Mouse (Mus musculus) 416B (cell line): ENCODE measurements at regions not wholly inside any gene's neighbourhood (a gene's known extent, or its start where the extent isn't known, plus 50 kb on each side); places are given as distances from the start of the nearest gene placed in this dataset.

Experiments
- DNase-seq: peaks from one replicate; pipeline ENCODE4 v3.0.0; 2011; ENCODE audit warnings: low read depth

GRCm38 (mm10) chr12:51018185-51018584 lies 329.7 kb upstream of the G2e3 start:
- DNase-seq: no peak

- DNase-seq: no peak
Measured at GRCm38 (mm10) chr12:51016081-51016480, 331.8 kb upstream of the G2e3 start.

- no peak for DNase-seq
Measured at GRCm38 (mm10) chr12:51009644-51010043, 338.2 kb upstream of the G2e3 start.

- DNase-seq: no peak
Measured at GRCm38 (mm10) chr12:51001722-51002592, 345.9 kb upstream of the G2e3 start.

GRCm38 (mm10) chr12:51001096-51001495 lies 346.8 kb upstream of the G2e3 start:
- DNase-seq: no peak

- DNase-seq: no peak
Measured at GRCm38 (mm10) chr12:51000281-51001075, 347.4 kb upstream of the G2e3 start.

GRCm38 (mm10) chr12:50999295-51000237 lies 348.3 kb upstream of the G2e3 start:
- no peak for DNase-seq

- DNase-seq: no peak
Measured at GRCm38 (mm10) chr12:50995664-50996063, 346.8 kb upstream of the Prkd1 start.

- no peak for DNase-seq
Measured at GRCm38 (mm10) chr12:50989561-50990325, 340.8 kb upstream of the Prkd1 start.

- DNase-seq: no peak
Measured at GRCm38 (mm10) chr12:50981318-50981717, 332.4 kb upstream of the Prkd1 start.

- DNase-seq: no peak
Measured at GRCm38 (mm10) chr12:50980800-50981199, 331.9 kb upstream of the Prkd1 start.

- DNase-seq: no peak
Measured at GRCm38 (mm10) chr12:50970759-50971122, 321.8 kb upstream of the Prkd1 start.

- DNase-seq: no peak
Measured at GRCm38 (mm10) chr12:50969887-50970758, 321.2 kb upstream of the Prkd1 start.

GRCm38 (mm10) chr12:50969402-50969801 lies 320.5 kb upstream of the Prkd1 start:
- no peak for DNase-seq

- no peak for DNase-seq
Measured at GRCm38 (mm10) chr12:50967168-50967810, 318.4 kb upstream of the Prkd1 start.

GRCm38 (mm10) chr12:50953971-50954370 lies 305.1 kb upstream of the Prkd1 start:
- DNase-seq: no peak

- DNase-seq: no peak
Measured at GRCm38 (mm10) chr12:50947035-50947434, 298.1 kb upstream of the Prkd1 start.

- DNase-seq: peak; percentile 58
Measured at GRCm38 (mm10) chr12:50943741-50944521, 295.0 kb upstream of the Prkd1 start.

GRCm38 (mm10) chr12:50943340-50943739 lies 294.4 kb upstream of the Prkd1 start:
- DNase-seq: no peak
